Mouse (Mus musculus): ENCODE measurements at regions not wholly inside any gene's neighbourhood (a gene's known extent, or its start where the extent isn't known, plus 50 kb on each side); places are given as distances from the start of the nearest gene placed in this dataset.
"Not testable (repeated sequence)": the region's sequence is repeated elsewhere in the genome, so short reads cannot be mapped to it uniquely, and the experiment has no call there.

GRCm38 (mm10) chr16:19024010-19024532, 147.2 kb downstream of the Hira start:
- DNase-seq (ENCODE audit: low spot score in 2 of 2), result no peak

- no peak for DNase-seq (ENCODE audit: low spot score in 2 of 2)
Measured at GRCm38 (mm10) chr16:19025227-19025932, 148.5 kb downstream of the Hira start.

- peak in 1 of 2 experiments; percentile 14 for DNase-seq (ENCODE audit: low spot score in 2 of 2)
Measured at GRCm38 (mm10) chr16:19027096-19027495, 150.3 kb downstream of the Hira start.

- DNase-seq (ENCODE audit: low spot score in 2 of 2), result no peak
Measured at GRCm38 (mm10) chr16:19032582-19032981, 155.7 kb downstream of the Hira start.

GRCm38 (mm10) chr16:19035781-19036180, 158.9 kb downstream of the Hira start:
- DNase-seq (ENCODE audit: low spot score in 2 of 2), result no peak

- no peak for DNase-seq (ENCODE audit: low spot score in 2 of 2)
Measured at GRCm38 (mm10) chr16:19037681-19038080, 160.8 kb downstream of the Hira start.

GRCm38 (mm10) chr16:19052791-19053190, 176.0 kb downstream of the Hira start:
- peak in 1 of 2 experiments; percentile 36 for DNase-seq (ENCODE audit: low spot score in 2 of 2)

GRCm38 (mm10) chr16:19060343-19060742, 183.5 kb downstream of the Hira start:
- no peak for DNase-seq (ENCODE audit: low spot score in 2 of 2)

GRCm38 (mm10) chr16:19061796-19062195, 185.0 kb downstream of the Hira start:
- no peak for DNase-seq (ENCODE audit: low spot score in 2 of 2)

- DNase-seq (ENCODE audit: low spot score in 2 of 2), result no peak
Measured at GRCm38 (mm10) chr16:19062557-19063400, 185.9 kb downstream of the Hira start.

- no peak for DNase-seq (ENCODE audit: low spot score in 2 of 2)
Measured at GRCm38 (mm10) chr16:19063401-19063762, 186.5 kb downstream of the Hira start.

- no peak for DNase-seq (ENCODE audit: low spot score in 2 of 2)
Measured at GRCm38 (mm10) chr16:19064397-19064796, 187.6 kb downstream of the Hira start.

- no peak for DNase-seq (ENCODE audit: low spot score in 2 of 2)
Measured at GRCm38 (mm10) chr16:19065543-19066141, 188.8 kb downstream of the Hira start.

GRCm38 (mm10) chr16:19066700-19067310, 190.0 kb downstream of the Hira start:
- no peak for DNase-seq (ENCODE audit: low spot score in 2 of 2)

- DNase-seq (ENCODE audit: low spot score in 2 of 2), result not testable (repeated sequence)
Measured at GRCm38 (mm10) chr16:19083503-19083902, 206.7 kb downstream of the Hira start.

- no peak for DNase-seq (ENCODE audit: low spot score in 2 of 2)
Measured at GRCm38 (mm10) chr16:19087914-19088313, 211.1 kb downstream of the Hira start.

Measured in spleen, postnatal 4 days (tissue).